Mouse (Mus musculus): Measurements from ENCODE around the gene Ttc39b.

Ttc39b gene

DNA sequence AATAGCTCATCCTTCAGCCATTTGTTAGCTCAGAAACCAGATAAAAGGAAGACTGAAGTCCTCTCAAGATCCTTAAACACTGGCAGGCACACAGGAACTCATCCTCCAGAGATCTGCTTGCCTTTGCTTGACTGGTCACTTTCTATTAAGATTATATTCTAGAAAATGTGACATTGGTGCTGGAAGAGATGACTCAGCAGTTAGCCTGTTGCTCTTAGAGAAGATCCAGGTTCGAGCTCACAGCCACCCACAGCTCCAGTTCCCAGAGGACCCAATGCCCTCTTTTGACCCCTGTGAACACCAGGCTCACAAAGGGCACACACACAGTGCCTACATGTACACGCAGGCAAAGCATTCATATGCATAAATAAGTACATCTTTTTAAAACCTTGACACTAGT, 49.8 kb downstream of the Ttc39b start:
- WGBS: 53% methylated on average over 2 of the region's 2 CpGs

DNA sequence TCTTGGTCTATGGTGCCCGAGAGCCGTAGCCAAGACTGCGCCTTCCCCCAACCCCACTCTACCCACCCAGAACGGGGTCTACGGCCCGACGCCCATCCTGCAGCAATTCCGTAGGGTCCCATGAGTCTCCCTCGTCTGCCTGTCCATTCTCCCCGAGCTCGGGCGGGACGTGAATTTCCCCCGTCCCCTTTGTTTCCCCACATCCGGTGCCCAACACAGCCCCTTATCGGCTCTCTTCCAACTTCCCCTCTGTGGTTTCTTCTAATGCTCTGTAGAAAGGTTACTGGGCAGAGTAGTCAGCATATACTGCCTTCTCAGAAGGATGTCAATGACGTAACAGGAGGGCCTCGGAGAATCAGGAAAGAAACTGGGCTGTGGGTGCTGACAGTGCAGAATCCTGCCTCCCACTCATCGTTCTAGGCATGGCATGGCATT, 50.4 kb downstream of the Ttc39b start:
- WGBS: 81% methylated on average over 19 of the region's 19 CpGs

DNA sequence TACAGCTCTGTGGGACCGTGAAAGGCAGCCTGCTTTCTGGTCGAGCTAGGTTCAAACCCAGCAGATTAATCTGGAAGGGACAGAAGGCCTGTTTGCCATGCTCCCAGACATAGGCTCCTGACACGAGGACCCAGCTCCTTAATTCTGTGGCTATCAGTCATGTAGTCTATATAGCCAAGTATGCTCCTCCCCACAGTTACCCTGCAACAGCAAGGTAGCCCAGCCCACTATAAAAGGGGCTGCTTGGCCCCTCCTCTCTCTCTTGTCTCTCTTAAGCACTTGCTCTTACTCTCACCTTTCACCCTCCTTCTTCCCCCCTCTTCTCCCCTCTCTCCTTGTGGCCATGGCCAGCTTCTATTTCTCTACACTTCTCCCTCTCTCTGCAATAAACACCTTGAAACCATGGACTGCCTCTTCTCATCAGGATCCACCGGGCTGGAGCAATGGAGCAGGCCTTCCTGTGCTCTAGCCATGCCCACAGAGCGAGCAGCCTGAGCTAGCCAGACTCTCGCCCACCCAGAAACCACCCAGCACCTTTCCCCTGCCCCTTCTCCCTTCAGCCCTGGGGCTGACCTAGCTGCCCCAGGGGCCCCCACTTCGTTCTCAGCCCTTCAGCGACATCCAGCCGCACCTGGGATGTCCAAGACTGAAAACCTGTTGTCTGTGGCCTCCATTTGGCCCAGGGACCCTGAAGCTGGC, 51.0 kb downstream of the Ttc39b start:
- WGBS: 85% methylated on average over 9 of the region's 9 CpGs

DNA sequence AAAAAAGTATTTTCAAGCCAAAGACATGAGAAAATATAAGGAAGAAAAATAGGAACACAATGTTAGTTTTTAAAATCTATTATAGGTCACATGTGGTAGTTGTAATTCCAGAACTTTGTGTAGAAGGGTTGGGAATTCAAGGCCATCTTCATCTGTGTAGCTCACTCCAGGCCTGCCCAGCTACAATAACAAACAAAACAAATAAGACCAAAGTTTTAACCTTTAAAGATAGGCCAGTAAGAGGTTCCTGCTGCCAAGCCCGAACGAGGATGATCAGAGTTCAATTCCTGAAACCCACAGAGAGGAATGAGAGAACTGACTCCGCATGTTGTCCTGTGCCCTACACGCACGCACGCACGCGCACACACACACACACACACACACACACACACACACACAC, 53.6 kb downstream of the Ttc39b start:
- 93% methylated on average over 8 of the region's 8 CpGs for WGBS

DNA sequence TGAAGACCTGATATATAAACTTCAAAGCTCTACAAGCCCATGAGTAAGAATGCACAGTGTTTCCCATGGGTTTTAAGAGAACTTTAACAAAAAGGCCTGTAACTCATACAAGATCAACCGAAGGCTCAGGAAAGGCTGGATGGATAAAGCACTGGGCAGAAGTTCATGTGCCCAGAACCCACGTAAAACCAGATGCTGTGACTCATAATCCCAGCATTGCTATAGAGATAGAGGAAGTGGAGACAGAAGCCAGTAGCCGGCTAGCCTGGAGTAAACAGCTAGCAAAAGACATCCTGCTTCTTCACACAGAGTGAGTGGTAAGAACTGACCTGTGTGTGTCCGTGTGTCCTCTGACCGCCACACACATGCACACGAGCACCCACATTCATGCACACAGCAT, 54.4 kb downstream of the Ttc39b start:
- 73% methylated on average over 6 of the region's 6 CpGs for WGBS

DNA sequence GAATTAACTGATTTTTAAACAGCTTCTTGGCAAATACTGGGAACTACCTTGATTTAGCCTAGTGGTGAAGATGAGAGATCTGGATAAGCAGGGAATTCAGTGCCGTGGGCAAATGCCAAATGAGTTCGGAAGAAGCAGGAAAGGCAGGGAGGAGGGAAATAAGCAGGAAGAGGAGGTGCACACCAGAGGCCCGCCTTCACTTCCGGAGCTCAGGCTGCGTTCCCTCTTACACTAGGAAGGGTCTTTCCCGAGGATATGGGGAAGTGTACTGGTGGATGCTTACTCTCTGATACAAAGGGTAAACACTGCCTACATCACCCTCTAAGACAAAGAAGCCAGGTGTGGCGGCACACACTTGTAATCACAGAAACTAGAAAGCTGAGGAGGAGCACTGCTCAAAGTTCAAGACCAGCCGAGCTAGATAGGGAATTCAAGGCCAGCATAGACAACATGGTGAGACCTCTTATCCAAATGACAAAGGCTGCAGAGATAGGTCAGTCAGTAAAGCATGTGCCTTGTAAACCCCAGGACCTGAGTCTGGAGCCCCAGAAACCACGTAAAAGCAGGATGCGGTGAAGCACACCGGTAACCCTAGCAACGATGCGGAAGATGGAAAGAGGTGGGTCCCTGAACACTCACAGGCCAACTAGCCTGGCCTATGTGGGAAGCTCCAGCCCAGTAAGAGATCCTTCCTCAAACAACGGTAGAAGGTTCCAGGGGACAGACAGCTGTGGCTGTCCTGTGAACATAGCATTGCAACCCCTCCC, 57.9 kb downstream of the Ttc39b start:
- 63% methylated on average over 14 of the region's 14 CpGs for WGBS

DNA sequence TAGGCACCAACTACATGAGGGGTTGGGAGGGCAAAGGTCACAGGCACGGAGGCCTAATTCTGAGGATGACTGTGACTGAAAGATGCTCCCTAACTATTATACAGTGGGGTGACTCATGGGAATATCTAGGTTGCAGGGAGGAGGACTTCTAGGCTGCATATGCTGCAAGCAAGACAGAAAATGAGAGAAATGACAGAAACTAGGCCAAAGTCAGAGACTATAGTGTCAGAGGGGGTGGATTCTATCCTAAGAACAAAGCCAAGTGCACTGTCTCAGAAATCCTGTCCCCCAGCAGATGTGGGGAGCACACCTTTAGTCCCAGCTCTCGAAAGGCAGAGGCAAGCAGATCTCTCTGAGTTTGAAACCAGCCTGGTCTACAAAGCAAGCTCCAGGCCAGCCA, 59.2 kb downstream of the Ttc39b start:
- WGBS: 72% methylated on average over 2 of the region's 2 CpGs

DNA sequence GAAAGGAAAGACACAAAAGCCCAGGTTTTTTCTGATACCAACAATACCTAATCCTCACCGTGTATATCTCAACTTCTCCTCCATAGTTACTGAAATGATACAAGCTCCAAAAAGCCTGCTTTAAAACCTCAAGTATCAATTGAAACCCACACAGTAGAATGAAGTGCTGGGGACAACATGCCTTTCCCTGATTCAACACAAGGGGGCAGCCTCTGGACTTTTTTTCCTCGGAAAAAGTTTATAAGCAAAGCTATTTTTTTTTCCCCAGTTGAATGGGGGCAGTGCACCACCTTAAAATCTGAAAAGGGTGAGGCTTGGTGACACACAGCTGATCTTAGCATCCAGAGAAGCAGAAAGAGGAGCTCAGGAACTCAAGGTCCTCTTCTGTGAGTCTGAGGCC, 62.1 kb downstream of the Ttc39b start:
- WGBS: 7% methylated on average over 2 of the region's 2 CpGs

DNA sequence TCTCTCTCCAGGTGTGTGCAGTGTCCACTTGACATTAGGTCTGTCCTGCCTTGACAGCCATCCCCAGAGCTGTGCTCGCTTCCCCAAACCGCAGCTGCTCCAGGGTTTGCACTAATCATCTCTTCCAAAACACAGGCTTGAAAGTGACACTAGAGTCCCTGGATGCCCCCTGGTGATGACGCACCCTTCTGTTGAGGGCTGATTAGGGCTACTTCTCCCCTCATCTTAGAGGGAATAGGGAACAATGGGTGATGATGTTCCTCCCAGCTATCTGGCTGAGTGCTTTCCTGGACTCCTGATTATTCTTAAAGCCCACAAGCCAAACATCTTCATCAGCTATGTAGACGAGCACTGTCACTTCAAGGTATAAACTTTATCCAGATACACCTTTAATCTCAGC, 64.4 kb downstream of the Ttc39b start:
- WGBS: 93% methylated on average over 4 of the region's 4 CpGs

DNA sequence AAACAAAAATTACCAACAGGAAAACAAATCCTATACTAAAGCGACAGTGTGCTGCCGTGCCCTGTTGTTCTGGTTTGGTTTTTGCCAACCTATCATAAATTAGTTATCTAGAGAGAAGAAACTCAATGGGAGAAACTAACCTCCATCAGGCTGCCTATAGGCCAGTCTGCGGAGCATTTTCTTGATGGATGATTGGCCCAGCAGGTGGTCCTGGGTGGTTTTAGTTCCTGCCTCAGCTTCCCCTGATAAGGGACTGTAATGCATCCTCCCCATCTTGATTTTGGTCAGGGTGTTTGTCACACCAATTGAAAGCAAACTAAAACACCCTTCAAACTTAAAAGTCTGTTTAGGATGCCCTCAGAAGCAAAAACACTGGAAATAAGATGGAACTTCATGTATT, 65.8 kb downstream of the Ttc39b start:
- 95% methylated on average over 3 of the region's 3 CpGs for WGBS

DNA sequence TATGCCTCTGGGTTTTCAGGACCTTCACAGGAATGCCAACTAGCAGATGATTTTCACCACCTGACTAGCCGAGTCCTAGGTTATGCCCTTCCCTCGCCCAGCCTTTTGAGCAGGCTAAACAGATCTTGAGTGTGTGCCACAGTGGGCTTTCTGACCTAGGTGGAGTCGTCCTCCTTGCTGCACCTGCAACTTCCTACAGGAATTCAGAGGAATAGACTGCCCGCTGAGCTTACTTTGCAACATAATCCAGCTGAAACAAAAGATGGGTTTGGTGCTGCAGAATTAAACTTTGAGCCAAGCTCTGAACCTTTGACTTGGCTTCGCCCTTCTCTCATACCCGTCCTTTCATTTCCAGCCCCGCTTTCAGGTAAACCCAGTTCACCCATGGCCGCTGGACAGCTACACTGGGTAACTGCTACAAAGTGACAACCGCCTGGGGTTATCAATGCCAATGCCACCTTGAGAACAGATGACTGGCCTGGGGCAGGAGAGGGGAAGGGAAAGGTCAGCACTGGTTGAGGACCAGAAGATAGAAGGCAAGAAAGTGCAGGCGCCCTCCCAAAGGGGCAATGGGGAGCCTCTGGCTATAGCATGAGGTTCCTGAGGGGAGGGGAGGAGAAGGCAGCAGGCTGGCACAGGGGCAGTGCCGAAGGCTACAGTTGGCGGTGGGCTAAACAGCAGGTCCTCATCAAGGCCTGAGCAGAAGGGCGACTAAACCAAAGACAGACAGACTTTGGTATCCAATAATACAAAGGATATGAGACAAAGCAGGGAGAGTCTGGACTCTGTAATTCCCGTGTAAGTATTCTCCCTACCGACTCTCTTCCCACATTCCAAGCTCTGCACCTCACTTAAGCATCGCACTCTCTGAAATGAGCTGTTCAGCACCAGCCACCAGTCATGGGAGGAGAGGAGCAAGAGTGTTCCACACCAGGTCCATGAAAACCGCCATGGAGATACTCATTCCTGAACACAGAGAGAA, 66.5 kb downstream of the Ttc39b start:
- WGBS: 80% methylated on average over 17 of the region's 17 CpGs

DNA sequence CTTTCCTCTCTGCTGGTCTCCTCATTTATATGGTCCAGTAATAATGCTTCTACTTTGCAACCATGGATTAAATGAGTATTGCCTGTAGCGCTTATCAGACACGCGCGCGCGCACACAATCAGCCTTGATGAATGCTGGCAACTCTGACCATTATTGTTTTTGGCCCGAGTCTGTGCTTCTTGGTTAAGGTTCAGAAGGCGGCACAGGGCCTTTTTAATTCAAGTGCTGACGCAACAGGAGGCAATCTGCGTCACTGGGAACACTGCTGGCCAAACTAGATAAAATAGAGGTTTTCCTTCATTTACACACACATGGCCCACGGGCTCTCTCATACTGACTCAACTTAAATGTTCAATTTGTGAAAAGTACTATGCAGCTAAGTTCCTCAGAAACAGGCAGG, 67.3 kb downstream of the Ttc39b start:
- 75% methylated on average over 11 of the region's 11 CpGs for WGBS

DNA sequence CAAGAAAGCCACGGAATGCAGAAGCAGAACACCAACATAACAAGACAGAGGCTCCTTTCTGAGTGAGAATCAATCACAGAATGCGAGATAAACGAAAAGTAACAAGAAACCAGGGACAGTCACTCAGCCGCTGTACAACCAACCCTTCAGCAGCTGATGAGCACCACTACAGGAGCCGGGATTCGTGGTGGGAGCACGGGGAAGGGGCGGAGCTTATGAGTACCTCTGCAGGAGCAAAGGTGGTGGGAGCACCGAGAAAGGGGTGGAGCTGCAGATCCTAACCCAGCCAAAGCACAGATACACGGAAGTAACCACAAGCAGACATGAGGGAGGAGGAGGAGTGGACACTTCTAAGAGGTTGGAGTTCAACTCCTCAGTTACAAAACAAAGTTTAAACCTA, 69.1 kb downstream of the Ttc39b start:
- 95% methylated on average over 10 of the region's 10 CpGs for WGBS

DNA sequence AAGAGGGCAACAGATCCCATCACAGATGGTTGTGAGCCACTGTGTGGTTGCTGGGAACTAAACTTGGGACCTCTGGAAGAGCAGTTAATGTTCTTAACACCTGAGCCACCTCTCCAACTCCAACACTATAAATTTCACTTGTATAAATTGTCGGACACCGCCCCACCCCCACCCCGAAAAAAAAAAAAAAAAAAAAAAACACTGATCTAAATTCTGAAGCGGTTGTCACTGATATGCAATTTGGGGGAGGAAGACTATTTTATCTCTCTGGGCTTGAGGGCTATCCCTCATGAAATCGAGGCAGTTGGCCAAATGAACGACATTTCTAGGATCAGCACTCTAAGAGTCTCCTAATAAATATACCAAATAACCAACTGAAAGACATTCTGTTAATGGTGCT, 70.4 kb downstream of the Ttc39b start:
- WGBS: 91% methylated on average over 6 of the region's 6 CpGs

DNA sequence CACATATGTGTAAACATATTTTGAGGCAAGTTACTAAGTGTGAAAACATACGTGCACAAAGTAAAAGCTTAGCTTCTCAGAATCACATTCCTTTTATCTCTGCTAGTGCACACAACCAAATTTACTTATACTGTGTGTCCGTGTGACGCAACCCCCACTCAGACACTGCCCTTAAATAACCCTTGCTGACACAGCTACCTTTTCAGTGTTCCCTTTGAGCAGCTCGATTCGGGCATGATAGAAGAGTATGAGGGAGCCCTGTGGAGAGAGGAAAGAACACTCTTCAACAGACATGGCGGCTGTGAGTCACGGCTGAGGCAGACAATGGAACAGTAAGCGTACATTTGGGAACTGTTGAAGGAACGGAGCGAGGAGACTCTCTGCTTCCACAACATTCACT, 80.3 kb downstream of the Ttc39b start:
- WGBS: 83% methylated on average over 10 of the region's 10 CpGs

DNA sequence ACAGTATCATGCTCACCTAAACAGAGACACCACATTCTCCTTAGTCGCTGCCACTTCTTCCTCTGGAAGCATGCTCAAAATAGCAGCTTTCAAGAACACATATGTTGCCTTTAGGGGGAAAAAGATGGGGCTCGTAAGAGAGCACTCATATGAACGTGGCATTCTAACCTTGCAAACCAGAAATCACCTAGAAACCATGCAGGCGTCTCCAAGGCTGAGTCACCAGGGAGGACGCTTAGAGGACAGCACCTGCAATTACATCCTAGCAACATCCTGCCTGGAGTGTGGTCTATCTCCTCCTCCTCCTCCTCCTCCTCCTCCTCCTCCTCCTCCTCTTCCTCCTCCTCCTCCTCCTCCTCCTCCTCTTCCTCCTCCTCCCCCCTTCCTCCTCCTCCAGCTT, 82.4 kb downstream of the Ttc39b start:
- 51% methylated on average over 5 of the region's 5 CpGs for WGBS

DNA sequence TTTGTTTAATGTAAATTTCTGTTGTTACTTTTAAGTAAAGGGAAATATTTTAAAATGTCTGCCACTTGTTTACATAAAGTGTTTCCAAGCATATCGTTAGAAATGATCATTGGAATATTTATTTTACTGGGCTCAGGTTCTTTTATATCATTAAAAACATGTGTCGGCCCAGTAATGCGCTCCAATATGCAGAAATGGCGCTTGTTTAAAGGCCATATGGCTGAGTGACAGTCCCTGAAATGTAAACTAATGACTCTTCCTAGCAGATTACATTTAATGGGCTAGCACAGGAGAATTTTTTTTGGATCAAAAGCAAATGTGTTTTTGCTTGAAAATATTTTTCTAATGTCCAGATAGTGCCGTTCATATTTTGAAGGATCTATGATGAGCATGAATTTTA, 86.4 kb downstream of the Ttc39b start:
- 89% methylated on average over 5 of the region's 5 CpGs for WGBS

DNA sequence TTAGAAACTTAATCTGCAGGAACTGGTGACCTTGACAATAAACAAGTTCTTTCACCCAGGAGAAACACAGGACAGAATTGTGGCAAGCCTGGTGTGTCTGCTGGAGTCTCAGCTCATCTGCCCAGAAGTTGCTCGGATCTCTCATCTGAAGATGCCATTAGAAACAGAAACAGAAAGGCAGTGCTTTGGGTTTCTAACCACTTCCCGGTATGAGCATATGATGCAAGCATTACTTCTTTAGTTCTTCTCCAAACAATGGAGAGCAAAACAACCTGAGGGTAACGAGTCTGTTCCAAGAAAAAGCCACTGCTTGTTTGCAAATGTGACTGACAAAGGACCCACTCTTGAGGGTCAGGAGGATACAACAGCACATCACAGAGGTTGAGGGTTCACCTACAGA, 88.8 kb downstream of the Ttc39b start:
- 54% methylated on average over 2 of the region's 3 CpGs for WGBS

DNA sequence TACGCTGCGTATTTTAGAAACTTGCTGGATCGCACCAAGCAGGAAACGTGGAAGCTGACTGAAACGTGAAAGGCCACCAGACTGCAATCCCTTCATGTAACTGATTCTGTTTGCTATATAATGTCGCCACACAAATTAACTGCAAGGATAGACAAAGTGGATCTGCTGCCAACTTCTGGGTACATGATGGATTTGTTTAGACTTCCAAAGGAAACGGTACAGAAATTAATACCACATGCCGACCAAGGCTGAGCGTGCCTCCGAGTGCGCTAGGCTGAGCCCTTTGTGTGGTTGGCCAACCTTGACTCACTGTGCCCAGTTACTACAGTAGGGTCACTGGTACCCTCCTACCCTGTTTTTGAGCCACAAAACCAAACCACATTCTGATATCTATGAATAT, 89.3 kb downstream of the Ttc39b start:
- WGBS: 51% methylated on average over 11 of the region's 11 CpGs

DNA sequence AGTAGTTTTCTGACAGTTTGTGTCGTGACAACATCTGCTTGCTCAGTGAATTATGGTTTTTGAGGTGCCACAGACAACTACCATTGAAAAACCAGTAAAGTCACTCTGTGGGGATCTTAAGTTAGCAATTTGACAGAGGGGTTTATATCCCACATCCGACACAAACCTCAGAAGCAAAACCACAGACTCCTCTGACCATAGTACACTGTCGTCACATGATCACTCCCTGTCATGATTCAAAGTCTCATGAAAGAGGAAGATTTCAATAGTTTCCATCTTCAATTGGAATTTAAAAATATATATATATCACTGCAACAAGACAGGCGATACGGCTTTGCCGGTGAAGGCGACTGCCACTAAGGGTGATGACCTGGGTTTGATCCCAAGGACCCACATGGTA, 89.9 kb downstream of the Ttc39b start:
- 81% methylated on average over 7 of the region's 7 CpGs for WGBS

DNA sequence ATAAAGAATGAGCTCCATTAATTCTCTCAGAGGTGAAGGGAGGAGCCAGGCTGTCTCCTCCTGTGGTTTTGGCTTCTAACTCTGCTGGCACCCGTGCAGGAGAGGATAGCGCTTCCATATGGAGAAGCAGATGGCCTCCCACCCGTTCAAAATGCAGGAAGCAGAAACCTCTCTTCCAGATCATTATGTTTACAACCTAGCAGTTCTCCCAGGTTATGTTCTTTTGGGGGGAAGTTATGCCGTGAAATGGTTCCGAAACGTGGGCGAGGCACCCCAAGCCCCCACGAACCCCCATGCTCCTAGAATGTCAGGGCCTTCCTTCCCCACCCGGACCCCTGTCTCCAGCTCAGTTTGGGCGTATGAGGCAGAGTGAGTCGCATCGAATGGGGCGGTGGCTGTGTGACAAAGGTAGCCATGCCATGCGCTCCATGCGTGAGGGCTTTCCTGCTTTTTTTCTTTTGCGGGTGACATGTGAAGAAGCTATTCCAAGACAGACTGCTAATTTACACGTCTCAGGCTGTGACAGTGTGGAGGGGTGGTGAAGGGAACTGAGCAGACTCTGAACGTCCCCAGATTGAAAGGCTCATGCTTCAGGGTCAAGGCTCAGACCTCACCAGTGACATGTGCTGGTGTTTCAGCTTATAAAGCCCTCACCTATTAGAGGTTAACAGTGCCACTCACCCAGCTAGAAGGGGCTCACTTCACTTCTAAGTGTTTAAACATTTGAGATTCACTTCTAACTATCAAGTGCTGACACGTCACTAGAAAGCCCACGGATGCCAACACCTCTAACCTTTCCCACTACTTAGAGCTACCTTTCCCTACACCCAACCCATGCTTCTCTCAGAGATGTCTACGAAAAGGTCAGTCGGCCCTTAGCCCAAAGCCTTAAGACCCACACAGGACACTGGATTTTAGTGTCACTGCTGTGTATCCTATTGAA, 90.6 kb downstream of the Ttc39b start:
- 57% methylated on average over 22 of the region's 22 CpGs for WGBS
